Mouse (Mus musculus) urinary bladder, postnatal 10 days (tissue): ENCODE data around the gene Trnp1.
"Not testable (repeated sequence)": the region's sequence is repeated elsewhere in the genome, so short reads cannot be mapped to it uniquely, and the experiment has no call there.

Experiments
- DNase-seq: peaks from one replicate; pipeline ENCODE4 v3.0.0; 2022; ENCODE audit warnings: low spot score

The Trnp1 gene

DNA sequence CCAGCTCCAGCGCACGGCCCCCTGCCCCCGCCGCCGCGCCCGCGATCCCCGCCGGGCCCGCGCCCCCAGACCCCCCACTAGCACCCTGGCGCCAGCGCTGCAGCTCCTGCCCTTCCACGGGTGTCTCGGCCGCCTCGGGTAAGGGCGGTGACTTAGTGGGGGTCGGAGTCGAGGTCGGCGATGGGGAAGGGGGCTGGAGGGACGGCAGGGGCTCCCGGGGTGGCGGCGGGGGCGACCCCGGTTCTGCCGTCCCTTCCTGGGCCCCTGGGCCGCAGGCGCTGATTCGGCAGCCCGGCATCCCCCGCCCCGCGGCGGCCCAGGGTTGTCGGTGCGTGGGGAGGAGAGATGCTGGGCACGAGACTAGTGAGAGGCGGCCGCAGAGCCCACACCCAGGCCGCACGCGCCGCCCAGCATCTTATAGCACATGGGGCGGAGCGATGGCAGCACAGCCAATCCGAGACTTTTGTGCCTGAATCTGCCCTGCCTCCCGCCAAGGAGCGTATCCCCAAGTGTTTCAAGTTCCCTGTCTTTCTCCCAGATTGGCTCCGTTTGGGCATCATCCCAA lies at the start of gene Trnp1:
Gene Trnp1 (minus strand): TSS at position 391 of the 565 bp plus-strand sequence.
- peak; percentile 40 for DNase-seq

- DNase-seq, result peak; percentile 79
Measured at GRCm38 (mm10) chr4:133545272-133546231, 47.2 kb upstream of the Trnp1 start, which contains the start of gene Nudc. TSS of gene Nudc (minus strand) at chr4:133545996.

- no peak for DNase-seq
Measured at GRCm38 (mm10) chr4:133536652-133537051, 38.3 kb upstream of the Trnp1 start.

- no peak for DNase-seq
Measured at GRCm38 (mm10) chr4:133536081-133536480, 37.7 kb upstream of the Trnp1 start.

DNA sequence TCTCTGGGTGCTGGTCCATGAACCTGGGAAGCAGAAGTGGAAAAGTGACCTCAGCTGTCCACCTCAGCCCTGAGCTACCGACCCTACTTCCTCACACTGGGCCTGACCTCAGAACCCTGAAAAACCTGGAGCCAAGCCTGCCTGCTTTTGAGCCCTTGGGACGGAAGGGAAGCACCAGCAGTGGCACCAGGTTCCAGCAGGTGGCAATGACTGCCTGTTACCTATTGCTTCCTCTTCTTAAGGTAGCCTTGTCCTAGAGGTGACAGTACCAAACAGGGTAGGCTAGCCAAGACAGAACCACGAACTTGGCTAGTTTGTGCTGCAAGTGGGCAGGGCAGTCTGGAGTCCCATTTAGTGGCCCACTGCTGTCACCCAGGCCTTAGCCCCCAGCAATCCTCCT lies 34.4 kb upstream of the Trnp1 start:
- no peak for DNase-seq

DNA sequence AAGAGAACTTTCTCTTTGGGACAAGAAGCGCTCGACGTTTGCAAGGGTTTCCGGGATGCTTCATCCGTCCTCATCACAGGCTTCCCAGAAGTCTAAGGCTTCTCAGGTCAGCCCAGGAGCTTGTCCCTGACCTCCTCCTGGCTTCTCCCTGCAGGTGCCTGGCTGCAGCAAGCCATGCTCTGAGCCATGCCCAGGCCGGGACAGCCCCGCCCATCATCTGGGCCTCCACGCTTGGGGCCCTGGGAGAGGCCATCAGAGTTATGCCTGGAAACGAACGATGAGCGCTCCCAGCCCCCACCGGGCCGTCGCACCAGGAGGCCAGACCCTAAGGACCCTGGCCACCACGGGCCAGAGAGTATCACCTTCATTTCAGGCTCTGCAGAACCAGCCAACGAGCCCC lies 29.4 kb upstream of the Trnp1 start:
- DNase-seq, result no peak

DNA sequence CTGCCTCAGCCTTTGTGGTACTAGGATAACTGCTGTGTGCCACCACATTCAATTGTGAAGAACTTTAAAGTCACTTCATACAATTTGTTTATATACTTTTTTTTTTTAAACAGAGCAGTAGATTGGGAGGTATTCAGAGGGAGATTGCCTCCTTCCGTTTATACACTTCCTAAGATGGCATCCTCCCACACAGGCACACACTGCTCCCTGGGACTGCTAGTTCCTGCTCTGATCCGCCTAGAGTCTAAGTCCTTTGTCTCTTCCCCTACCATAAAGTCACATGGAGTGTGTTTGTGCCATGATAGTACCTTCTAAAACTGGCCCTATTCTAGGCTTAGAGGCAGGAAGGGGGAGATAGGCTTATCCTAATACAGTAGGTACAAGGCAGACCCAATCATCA lies 23.2 kb upstream of the Trnp1 start:
- no peak for DNase-seq

DNA sequence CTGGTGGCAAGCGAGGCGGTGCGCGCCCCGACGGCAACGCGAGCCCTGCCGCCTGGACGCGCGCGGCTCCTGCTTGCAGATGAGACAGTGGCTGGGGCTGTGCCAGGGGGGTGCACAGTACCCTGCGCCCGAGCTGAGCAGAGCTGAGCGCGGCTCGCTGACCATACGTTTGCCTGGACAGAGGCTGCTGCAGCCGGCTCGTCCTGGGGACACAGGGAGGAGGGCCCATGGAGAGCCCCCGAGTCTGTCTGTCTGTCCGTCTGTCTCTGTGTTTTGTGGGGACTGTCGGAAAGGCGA lies 21.0 kb upstream of the Trnp1 start:
- DNase-seq, result no peak

GRCm38 (mm10) chr4:133518601-133519368 lies 20.4 kb upstream of the Trnp1 start, which contains the start of gene Kdf1:
TSS of gene Kdf1 (plus strand) at chr4:133518963.
- no peak for DNase-seq

GRCm38 (mm10) chr4:133512972-133513371 lies 14.6 kb upstream of the Trnp1 start:
- no peak for DNase-seq

GRCm38 (mm10) chr4:133512511-133512910 lies 14.2 kb upstream of the Trnp1 start:
- DNase-seq, result not testable (repeated sequence)

GRCm38 (mm10) chr4:133511050-133511449 lies 12.7 kb upstream of the Trnp1 start:
- DNase-seq, result no peak

DNA sequence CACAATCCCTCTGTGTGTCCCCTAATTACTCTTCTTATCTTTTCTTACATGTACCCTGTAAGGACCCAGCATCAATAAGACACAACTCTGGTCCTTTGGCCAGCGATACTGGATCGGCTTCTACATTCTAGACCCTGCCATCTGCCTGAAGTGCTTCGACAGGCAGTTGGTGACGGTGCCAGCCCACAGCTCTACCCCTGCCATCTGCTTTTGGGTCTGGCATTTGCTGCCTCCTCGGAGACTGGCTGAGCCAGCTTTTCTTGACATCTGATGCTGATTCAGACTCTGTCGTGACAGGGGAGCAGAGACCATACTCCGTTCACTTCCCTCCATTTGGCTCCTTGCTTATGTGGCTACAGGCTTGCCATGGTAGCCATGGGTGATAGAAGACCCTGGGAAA lies 10.6 kb upstream of the Trnp1 start:
- no peak for DNase-seq

DNA sequence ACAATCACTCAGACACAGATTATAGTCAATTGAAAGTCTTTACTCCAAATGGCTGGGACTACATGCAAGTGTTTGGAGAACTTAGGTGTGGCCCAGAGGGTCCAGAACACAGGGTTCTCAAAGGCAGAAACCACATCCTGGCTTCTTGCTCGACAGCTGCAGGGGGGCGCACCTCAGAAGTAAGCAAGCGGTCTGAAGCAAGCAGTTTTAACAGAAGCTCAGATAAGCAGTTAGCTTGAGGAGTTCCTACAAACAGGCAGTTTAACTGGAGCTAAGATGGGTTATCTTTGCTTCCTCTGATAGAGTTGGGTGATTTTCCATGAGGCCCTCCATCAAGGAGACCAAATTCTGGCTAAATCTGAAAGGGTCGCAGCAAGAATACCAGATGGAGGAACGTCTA lies 8.2 kb upstream of the Trnp1 start:
- no peak for DNase-seq

- no peak for DNase-seq
Measured at GRCm38 (mm10) chr4:133504755-133505485, 6.6 kb upstream of the Trnp1 start.

DNA sequence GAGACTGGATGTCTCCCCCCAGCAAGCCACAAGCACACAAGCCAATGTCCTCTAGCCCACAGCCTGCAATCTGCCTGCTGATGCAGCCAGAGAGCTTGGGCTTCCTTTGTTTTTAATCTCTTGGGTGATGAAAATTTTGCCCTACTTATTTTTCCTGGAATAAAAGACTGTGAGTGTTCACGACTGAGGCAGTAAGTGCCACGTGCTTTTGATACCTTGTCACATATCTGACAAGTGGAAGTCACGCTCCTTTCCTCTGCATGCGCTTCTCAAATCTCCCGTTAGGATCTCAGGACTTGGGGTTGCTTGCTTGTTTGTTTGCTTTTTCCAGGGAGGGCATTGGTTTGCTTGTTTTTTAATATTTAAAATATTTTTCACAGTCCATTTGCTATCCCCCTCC lies 6.0 kb upstream of the Trnp1 start:
- DNase-seq, result no peak

DNA sequence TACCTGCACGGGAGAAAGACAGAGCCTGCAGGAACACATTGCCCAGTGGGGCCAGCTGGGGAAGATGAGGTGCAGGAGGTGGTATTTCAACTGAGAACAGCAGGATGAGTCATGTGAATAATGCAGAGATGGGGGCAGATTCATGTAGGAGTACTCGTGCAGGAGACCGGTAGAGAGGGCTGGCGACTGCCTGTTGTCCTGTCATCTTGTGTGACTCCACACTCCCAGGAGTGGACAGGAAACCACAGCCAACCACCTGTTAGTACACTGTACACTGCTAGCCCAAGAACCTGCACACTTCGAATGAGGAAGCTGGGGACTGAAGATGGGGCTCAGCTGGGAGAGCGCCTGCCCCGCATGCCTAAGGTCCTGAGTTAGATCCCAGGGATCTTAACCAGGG lies 3.2 kb upstream of the Trnp1 start:
- DNase-seq, result no peak

GRCm38 (mm10) chr4:133497461-133498159 lies 740 bp downstream of the Trnp1 start:
- no peak for DNase-seq

DNA sequence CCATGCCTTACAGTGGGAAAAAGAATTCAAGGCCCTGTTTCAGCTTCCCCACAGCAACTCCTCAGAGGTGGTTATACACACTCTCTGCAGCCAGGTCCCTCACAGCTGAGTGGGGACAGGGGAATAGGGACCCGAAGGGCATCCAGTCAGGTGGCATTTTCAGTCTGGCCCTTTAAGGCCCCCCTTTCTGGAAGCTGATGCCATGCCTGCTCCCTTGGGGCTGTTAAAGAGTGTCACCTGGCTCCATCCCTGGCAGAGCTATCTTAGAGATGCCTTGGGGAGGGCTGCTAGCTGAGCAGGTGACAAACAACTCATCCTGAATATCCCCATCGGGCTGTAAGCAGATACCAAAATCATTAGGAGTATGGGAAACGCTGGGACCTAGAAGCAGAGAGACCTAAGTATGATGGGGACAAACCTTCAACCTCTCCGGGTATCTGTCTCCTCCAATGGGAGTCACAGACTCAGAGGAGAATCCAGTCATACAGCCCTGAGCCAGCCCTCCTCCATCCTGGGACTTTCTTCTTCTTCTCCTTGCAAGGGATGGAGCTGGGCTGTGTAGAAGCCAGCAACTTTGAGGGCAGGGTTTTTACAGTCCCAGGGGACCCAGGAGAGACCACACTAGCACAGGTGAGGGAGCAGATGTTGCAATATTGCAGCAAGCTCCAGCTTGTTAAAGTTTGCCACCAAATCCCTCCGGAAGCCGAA lies 1.5 kb downstream of the Trnp1 start:
- no peak for DNase-seq

GRCm38 (mm10) chr4:133495711-133496110 lies 2.6 kb downstream of the Trnp1 start:
- no peak for DNase-seq

DNA sequence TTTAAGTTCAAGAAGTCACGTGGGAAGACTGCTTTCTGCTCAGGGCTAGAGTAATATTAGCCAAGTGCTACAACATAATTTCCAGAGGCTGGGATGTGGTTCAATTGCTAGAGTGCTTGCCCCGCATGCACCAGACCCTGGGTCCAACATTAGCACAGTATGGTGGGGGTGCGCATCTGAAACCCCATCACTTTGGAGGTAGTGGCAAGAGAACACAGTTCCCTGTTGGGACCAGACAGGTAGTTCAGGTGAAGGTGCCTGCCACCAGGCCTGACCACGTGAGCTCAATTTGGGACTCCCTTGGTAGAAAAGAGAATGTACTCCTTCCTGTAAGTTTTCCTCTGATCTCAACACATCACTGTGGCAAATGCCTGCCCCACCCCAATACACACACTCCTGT lies 3.5 kb downstream of the Trnp1 start:
- no peak for DNase-seq
